8 mouse cellular contexts compared by ENCODE assay signal in genomic region chr9:27191501-27191981, GRCm38 (mm10). TPM values are rescaled to one million over a fixed set of nuclear protein-coding genes. Genes with fewer than 3 reads are reported as not detected.
A peak's percentile ranks its signal among the peaks of the same experiment; 100 is the strongest.
DNase-seq lines count a peak whose midpoint lies in the region; ATAC-seq lines count a peak whose summit lies in the region.

No protein-coding gene starts in this region.

- H3K27me3 ChIP-seq in megakaryocyte, embryonic 14.5 days (replicated peaks) = peaks cover 33% of the 10 kb centered on the region
- 0 out of 2 replicates have a peak, but pooled peaks cover 5% of the 10 kb centered on the region for H3K27me3 ChIP-seq in midbrain, embryonic 13.5 days

- no peaks in the 10 kb centered on the region for H3K9me3 ChIP-seq in megakaryocyte, embryonic 14.5 days
- no peaks in the 10 kb centered on the region for H3K9me3 ChIP-seq in midbrain, embryonic 13.5 days

- peak overlapping the region; percentile 64; the same call in 1 of the 2 replicates for H3K27ac ChIP-seq in midbrain, embryonic 13.5 days

- no peaks in the 10 kb centered on the region for H3K36me3 ChIP-seq in megakaryocyte, embryonic 14.5 days (replicated peaks; ENCODE audit: low read length)
- H3K36me3 ChIP-seq in midbrain, embryonic 13.5 days = no peaks in the 10 kb centered on the region

- intact Hi-C loops in heart, postnatal 10 days (cut with DNase I) = loop anchor here (5.0 kb wide), 2 partner anchors 84 to 96 kb away; no protein-coding TSS in a partner anchor

- H3K9ac ChIP-seq in midbrain, embryonic 13.5 days (replicated peaks) = peak overlapping the region; percentile 48

- H3K4me1 ChIP-seq in megakaryocyte, embryonic 14.5 days = peaks cover 31% of the 10 kb centered on the region
- H3K4me1 ChIP-seq in midbrain, embryonic 13.5 days (replicated peaks) = peaks cover 36% of the 10 kb centered on the region

- H3K4me2 ChIP-seq in midbrain, embryonic 13.5 days (replicated peaks) = peak overlapping the region; percentile 52

- 3% methylated on average over 7 of the region's 7 CpGs for WGBS in midbrain, embryonic 13.5 days

- ATAC-seq in megakaryocyte, adult 5-6 weeks (ENCODE audit: poor library complexity, severe bottlenecking) = no peak
- peak; percentile 67 for ATAC-seq in midbrain, embryonic 13.5 days
- ATAC-seq in megakaryocyte-erythroid progenitor cell, adult 5-6 weeks (replicated peaks; ENCODE audit: low FRiP score, low TSS enrichment, poor library complexity, severe bottlenecking) = no peak

- peak overlapping the region; percentile 80 for H3K4me3 ChIP-seq in megakaryocyte, embryonic 14.5 days (replicated peaks)
- H3K4me3 ChIP-seq in midbrain, embryonic 13.5 days (replicated peaks) = peak overlapping the region; percentile 25

- peak; percentile 48 for DNase-seq in embryo, embryonic 9.5 days (ENCODE audit: extremely low spot score)
- DNase-seq in heart, postnatal 10 days = peak; percentile 82 to 86
- peak; percentile 68 to 79 for DNase-seq in kidney, postnatal 4 days
- DNase-seq in thymus, postnatal 4 days = no peak

RNA-seq across cellular contexts. Expression of gene Jam3, which starts 36.3 kb away (rescaled TPM):
- polyA plus RNA-seq in megakaryocyte, embryonic 14.5 days (2012; ENCODE audit: insufficient read depth, low replicate concordance) = 0.13 TPM in 1 of 2 replicates, not detected in the other
- total RNA-seq in megakaryocyte, adult 5-6 weeks (2015) = not detected in 2 replicates
- total RNA-seq in megakaryocyte, adult 5-6 weeks (2017) = not detected in 2 replicates
- total RNA-seq in heart, postnatal 10 days (2021) = 10 to 100 TPM; 21.0 to 22.7 TPM
- 99.8 and 103 TPM in 2 replicates for polyA plus RNA-seq in midbrain, embryonic 13.5 days (2015; fragmentation: Nextera tagmentation; extraction: Ambion mirVana)
- total RNA-seq in megakaryocyte-erythroid progenitor cell, adult 5-6 weeks (2014; fragmentation: Nextera tagmentation) = not detected in 2 replicates
- total RNA-seq in megakaryocyte-erythroid progenitor cell, adult 5-6 weeks (2017) = not detected in 2 replicates

Comparison
In these comparisons a context has a peak if more than half of its experiments do, and no peak if none do; other contexts are left out.
1. RNA of gene Jam3, which starts 36.3 kb away (total RNA-seq): 21.0 to 22.7 TPM in heart, postnatal 10 days; not detected in megakaryocyte-erythroid progenitor cell, adult 5-6 weeks and not detected in megakaryocyte, adult 5-6 weeks; every median in the first group is over 10 times any median in the second.